Mouse (Mus musculus) left cerebral cortex, adult 18-20 months (tissue): ENCODE results near the gene Spred1. TPM values are rescaled to one million over a fixed set of nuclear protein-coding genes. Genes with fewer than 3 reads are reported as not detected.

Experiments used
- microRNA-seq, 2 experiments: library from miRNA; unstranded; fragments of <30 nt; microRNA quantifications; one replicate each; pipeline ENCODE4 v1.2.0; 2021
- total RNA-seq, 2 experiments: library from RNA; stranded (reverse); gene quantifications; 2 replicates each; pipeline ENCODE4 v1.2.3; 2021

The Spred1 gene
- total RNA-seq, 2 experiments from 2014 or later = 169 to 186 TPM

Small RNAs within 50 kb of the gene (microRNA-seq; reads per million reads assigned to microRNA genes)
- gene Mir674 = 6,013 to 9,281 reads per million in 2 experiments

Other genes starting within 250 kb of the Spred1 start
- 1 to 10 TPM; 2.5 to 2.9 TPM for gene Tmco5, start 242.7 kb upstream of the Spred1 start, total RNA-seq
- 10 to 100 TPM; 48.6 to 50.0 TPM for gene Fam98b, start 128.4 kb downstream of the Spred1 start, total RNA-seq
- 100 to 1,000 TPM; 330 TPM for gene Rasgrp1, start 221.6 kb downstream of the Spred1 start, total RNA-seq